Mouse (Mus musculus): ENCODE measurements around the gene Rexo1. TPM values are rescaled to one million over a fixed set of nuclear protein-coding genes. Genes with fewer than 3 reads are reported as not detected.
"Not testable (repeated sequence)": the region's sequence is repeated elsewhere in the genome, so short reads cannot be mapped to it uniquely, and the experiment has no call there.

The Rexo1 gene
- total RNA-seq (2021) = 57.4 and 63.5 TPM in 2 replicates
- long read RNA-seq, full-length matches to known transcripts = 1 of 30 reads
- long read RNA-seq, partial matches to known transcripts = 21 of 30 reads
- long read RNA-seq, other reads (novel, unspliced or antisense) = 8 of 30 reads

DNA sequence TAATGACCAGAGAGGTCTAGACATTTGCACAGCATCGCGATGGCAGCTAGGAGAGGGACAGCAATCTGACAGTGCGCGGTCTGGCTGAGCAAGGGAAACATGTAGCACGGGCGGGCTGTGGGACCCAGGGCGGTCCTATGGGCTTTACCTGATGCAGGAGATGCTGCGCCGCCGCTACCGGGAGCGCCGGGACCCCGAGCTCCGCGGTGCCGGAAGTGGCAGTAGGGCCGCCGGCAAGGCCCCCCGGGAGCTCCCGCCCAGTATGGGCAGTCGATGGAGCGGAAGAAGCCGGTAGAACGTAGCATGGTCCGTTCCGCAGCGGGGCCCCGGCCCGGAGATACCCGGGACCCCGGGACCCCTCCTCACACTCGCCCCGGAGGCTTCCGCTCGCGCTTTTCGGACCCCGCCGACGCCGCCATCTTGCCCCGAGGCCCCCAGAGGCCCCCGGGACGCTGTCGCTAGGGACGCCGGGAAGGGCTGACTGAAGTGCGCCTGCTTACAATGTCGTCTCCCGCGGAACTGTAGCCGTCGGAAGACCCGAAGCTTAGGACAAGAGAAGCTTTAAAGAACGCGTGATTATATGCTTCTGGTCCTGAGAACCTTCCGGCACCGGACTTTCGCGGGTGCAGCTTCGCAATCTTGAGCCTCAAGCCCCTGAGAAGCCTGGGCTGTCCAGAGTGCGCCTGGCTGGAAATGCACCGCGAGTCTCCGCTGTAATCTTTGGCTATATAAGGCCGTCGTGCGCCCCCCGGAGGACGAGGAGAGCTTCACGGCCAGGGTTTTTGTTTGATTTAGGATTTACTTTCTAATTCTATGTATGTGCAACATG, at the start of gene Rexo1:
Gene Rexo1, minus strand, starts transcription at position 445 of the 829 bp plus-strand sequence.
- peak; percentile 91 for DNase-seq

DNA sequence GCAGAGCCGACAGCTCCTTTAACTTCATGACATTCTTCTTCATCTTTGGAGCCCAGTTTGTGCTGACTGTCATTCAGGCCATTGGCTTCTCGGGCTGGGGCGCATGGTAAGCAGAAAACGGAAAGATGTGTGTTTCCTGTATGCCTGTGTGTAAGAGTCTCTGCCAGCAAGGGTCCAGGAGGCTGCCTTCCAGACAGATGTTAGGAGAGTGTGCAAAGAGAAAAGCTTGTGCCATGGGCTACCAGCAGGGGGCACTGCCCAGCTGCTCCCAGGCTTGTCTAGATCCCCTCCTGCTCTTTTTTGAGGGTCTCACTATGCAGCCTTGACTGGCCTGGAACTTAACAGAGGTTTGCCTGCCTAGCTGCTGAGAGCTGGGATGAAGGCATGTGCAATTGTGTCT, 49.7 kb upstream of the Rexo1 start:
- peak; percentile 62 for DNase-seq

DNA sequence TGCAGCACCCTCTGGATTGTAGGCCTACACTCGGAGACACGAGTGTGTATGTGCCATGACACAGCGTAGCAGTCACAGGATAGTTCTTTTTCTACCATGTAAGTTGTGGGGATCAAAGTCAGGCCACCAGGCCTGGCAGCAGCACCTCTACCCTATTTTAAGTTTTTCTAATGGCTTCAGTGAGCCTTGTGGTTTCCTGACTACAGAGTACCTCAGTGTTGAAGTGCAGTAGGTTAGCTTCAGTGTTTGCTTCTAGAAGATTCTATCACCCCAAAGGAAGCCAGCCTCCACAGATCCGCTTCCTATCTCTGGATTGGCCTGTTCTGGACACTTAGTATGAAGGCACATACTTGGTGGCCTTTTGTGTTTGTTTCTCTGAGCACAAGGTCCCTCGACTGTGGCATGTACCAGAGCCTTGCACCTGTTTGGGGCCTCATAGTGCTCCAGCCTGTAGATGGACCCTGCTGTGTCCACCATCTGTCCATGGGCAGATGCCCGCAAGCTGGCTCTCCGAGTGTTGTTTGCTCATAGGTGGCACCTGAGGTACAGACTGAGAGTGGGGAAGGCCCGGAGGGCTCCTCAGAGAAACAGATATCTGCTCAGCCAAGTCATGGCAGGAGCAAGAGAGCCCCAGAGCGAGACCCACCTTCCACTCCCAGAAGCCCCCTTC, 48.9 kb upstream of the Rexo1 start:
- no peak for DNase-seq

DNA sequence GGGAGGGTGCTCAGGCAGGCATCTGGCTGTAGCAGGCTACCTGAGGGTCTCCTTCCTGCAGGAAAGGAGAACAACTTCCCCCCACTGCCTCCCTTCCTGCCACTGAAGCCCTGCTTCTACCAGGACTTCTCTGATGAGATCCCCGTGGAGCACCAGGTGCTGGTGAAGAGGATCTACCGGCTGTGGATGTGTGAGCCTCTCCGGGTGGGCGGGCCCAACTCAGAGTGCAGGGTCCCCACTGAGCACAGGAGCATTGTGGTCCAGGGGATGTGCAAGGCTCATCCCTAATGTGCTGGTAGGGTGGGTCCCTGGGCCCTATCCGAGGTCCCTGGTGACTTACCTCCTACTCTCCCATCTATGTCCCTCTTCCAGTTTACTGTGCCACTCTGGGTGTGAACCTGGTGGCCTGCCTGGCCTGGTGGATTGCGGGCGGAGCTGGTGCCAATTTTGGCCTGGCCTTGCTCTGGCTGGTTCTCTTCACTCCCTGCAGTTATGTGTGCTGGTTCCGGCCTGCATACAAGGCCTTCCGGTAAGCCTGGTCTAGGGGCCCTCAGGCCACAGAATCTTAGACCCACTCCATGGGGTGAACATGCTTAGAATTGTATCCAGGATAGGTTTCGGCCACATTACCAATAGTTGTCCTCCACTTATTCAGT, 48.0 kb upstream of the Rexo1 start:
- no peak for DNase-seq

DNA sequence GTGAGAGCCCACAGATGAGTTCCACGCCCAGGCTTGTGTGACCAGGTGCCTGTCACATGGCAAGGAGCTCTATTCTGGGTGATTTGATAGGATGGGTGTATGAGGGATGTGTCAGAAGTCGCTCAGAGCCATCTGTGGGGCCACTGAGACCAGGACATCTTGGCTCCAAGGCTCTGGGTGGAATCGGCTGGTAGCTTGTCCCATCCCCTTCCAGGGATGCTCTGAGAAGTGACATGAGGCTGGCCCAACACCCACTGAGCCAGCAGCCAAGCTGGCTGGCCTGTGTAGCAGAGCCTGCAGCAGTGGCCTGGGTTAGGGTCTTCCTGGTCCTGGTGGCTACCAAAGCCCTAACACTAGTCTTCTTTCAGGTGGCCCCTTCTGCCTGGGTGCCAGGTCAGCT, 47.1 kb upstream of the Rexo1 start:
- no peak for DNase-seq

DNA sequence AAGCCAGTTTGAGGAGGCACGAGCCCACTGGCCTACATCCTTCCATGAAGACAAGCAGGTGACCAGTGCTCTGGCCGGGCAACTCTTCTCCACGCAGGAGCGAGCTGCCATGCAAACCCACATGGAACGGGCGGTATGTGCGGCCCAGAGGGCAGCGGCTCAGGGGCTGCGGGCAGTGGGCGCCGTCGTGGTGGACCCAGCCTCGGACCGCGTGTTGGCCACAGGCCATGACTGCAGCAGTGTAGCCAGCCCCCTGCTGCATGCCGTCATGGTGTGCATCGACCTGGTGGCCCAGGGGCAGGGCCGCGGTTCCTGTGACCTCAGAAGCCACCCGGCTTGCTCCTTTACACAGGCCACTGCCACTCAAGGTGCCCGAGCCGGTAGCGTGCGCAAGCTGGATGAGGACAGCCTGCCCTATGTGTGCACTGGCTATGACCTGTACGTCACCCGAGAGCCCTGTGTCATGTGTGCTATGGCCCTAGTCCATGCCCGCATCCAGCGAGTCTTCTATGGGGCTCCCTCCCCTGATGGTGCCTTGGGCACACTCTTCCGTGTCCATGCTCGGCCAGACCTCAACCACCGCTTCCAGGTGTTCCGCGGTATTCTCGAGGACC, 45.5 kb upstream of the Rexo1 start:
- no peak for DNase-seq

DNA sequence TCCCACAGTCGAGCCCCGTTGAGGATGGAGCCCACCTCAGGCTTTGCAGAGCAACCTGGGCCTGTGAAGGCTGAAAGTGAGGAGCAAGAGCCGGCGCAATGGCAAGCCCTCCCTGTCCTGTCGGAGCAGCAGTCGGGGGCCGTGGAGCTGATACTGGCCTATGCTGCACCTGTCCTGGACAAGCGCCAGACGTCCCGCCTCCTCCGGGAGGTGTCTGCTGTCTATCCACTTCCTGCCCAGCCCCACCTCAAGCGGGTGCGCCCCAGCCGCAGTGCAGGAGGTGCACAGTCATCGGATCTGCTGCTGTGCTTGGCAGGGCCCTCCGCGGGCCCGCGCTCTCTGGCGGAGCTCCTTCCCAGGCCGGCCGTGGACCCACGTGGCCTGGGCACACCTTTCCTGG, 44.9 kb upstream of the Rexo1 start:
- DNase-seq = no peak

DNA sequence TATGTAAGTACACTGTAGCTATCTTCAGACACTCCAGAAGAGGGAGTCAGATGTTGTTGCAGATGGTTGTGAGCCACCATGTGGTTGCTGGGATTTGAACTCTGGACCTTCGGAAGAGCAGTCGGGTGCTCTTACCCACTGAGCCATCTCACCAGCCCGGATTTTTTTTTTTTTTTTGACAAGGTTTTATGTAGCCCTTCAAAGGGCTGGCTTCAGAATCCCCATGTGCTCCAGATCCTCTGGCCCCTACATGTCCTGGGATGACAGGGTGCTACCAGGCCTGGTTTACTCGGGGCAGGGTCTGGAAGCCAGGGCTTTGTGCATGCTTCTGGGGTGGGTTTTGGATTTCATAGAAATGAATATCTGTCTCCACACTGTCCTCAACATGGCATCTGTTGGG, 44.4 kb upstream of the Rexo1 start, which contains the start of gene Gm49322:
Gene Gm49322, plus strand, starts transcription at position 301 of the 400 bp plus-strand sequence.
- DNase-seq = not testable (repeated sequence)

DNA sequence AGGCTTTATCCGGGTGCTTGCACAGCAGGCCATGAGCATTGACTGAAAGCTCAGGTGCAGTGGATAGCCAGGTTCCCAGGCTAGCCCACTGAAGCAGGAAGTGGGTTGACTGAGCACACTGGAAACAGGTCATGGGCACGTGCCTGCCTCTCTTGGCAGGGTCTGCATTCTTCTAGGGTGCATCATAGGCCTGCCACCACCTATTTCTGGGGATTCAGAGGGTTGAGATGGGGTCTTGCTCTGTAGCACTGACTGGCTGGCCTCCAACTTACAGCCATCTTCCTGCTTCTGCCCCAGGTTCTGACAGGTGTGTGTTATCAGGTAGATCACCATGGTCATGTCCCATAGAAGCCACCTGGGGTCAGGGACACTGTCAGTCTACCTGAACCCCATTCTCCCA, 43.6 kb upstream of the Rexo1 start:
- no peak for DNase-seq

DNA sequence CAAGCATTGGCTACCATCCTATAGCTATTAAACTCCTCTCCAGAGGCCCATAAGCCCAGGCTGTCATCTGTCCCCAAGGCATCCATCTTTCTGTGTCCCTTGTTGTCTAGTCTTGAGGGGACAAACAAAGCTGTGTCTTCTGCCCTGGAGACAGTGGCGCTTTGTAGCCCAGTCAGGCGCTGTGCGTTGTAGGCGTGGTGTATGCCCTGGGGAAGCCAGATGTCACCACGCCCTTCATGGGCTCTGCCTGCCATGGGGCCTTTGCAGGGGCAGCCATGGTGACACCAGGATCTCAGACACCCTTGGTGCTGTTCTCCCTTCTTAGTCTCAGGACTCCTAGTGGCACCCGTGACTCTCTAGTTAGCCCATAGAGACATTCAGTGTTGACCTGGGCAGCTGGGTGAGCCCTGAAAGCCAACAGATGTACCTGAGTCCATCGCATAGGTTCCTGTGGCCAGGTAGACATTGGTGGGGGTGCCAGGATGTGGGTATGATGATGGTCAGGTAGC, 42.7 kb upstream of the Rexo1 start:
- DNase-seq = no peak

DNA sequence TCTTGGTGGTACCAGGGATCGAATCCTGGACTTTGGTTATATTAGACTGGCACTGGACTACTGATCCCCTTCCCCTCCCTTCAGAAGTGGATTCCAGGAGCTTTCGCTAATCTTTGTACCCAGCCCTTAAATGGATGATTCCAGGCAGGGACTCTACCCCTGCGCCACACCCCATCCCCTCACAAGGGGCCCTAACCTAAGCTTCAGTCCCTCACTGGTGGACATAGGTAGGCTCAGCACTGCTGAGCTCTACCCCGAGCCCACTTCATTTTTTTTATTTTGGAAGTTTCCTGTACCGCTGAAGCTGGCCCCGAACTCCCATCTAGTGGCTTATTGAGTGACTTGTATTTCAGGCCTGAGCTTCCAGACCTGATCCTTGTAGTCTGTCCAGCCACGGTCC, 42.0 kb upstream of the Rexo1 start:
- no peak for DNase-seq

DNA sequence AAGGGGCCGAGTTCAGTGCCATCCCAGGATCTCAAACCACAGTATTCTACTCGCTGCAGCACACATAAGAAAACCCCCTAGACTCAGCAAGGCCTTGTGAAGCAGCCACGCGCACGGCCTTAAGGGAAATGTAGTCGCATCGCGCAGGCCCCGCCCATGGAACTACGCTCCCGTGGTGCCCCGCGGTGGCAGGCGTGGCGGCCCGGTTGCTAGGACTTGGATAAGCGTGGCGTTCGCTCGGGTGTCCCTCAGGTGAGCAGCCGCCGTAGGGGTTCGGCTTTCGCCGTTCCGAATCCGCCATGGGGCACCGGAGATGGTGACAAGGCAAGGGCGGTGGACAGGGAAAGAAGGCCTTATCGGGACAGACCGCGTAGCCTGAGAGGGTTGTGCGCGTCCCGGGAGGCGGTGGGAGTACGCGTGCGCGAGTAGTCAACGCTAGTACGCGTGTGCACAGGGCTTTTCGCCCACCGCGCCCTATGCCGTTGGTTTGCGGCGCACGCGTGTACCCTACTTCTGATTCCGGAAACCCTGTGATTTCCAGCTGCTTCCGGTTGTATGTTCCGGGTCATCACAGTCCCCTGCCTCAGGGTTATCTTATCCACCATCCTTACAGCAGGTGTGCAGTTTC, 41.5 kb upstream of the Rexo1 start, which contains the start of the genes Scamp4 and Adat3:
Gene Scamp4, plus strand, starts transcription at position 175 of the 628 bp plus-strand sequence.
Gene Adat3, plus strand, starts transcription at position 183 of the 628 bp plus-strand sequence.
- DNase-seq = peak; percentile 93

DNA sequence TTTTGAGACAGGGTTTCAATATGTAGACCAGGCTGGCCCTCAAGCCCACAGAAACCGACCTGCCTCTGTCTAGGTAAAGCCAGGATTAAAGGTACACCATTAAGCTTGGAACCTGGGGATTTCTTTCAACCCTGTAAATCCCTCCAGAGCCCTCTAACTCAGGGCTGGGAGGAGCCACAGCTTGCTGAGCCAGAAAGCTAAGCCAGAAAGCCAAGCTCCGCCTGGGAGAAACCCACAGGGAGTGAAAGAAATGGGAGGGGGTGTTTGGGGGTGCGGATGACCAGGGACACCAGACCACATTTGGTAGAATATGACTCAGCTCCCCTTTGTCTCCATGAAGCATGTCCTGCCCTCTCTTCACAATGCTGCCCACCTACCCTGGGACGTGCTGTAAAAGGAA, 35.0 kb upstream of the Rexo1 start:
- DNase-seq = no peak

DNA sequence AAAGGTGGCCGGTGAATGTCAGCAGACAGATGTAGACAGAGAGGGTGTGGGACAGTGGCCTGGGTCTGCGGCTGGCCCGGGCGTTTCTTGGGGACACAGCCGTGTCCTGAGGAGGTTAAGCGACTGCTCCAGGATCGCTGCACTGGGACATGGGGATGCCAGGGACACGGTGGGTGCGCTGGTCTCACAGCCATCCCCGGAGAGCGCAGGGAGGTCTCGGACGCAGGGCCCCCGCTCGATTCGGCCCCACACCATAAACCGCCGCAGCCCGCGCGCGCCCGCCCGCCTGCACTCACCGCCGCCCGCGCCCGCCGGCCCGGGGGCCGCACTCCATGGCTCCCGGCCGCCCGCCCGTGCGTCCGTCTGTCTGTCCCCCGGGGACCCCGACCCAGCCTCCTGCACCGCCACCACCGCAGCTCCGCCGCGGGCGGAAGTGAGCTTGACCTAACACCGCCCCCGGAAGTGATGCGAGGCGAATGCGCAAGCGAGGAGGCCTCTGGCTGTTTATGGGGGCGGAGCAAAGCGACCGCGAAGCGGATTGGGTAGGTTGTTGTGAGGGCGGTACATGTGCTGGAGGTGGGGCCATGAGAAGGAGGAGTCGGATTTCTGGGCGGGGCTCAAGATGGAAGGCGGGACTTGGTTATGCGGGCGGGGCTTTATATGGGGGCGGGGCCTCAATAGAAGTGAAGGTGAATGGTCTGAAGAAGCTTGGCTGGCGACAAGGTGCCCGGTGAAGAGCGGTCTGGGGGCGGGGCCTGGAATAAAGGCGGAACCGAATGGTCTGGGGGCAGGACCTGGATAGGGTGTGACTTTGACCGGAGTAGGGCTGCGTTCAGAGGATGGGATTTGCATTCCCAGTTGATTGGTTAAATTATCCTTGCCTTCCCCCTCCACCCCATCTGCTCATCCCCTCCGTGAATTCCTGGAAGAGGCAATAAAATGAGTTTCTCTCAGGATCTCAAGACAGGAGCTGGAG, 28.8 kb upstream of the Rexo1 start, which contains the start of gene Abhd17a:
Gene Abhd17a, minus strand, starts transcription at position 463 of the 976 bp plus-strand sequence.
- DNase-seq = peak; percentile 97

DNA sequence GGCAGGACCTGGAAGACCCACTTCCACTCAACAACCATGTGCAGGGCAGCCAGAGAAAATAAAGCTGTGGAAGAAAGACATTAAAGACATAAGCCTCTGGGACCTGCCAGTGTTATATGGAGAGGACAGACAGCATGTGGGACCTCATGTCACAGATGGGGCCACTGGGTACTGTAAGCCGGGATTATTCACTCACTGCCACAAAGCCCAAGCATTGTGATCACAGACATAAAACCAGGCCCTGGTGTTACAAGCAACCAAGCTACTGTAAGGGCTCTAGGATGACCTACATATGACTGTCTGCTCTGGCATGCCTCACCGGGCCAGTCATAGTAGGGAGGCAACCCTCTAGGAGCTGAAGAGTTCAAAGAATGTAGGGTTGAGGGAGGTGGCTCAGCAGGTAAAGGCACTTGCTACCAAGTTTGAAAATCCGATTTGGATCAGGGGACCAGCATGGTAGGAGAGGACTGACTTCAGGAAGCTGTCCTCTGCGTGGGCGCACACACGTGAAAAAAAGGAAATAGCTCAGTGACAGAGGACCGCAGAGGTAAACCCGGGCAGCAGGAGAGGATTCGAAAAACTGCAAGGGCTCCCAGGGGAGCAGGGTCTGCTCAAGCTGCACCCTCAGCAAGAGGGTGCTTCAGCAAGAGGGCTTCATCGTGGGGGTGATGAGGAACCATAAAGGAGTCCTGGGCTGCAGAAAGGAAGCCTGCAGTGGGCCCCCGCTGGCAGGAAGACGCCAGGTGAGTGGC, 27.9 kb upstream of the Rexo1 start:
- DNase-seq = no peak

DNA sequence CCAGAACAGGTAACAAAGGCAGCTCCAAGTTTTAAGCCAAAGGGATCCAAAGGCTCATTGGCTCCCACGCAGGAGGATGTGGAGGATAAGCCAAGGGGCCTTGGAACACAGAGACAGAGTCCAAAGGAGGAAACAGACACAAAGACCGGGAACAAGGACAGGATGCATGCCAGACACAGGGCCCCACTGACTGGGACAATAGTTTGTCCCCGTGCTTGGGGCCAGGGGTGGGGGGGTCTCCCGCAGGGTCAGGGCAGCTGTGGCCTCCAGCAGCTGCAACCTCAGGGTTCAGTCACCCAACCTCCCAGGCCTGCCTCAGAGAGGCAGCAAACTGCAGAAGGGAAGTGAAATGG, 25.9 kb upstream of the Rexo1 start:
- DNase-seq = no peak

DNA sequence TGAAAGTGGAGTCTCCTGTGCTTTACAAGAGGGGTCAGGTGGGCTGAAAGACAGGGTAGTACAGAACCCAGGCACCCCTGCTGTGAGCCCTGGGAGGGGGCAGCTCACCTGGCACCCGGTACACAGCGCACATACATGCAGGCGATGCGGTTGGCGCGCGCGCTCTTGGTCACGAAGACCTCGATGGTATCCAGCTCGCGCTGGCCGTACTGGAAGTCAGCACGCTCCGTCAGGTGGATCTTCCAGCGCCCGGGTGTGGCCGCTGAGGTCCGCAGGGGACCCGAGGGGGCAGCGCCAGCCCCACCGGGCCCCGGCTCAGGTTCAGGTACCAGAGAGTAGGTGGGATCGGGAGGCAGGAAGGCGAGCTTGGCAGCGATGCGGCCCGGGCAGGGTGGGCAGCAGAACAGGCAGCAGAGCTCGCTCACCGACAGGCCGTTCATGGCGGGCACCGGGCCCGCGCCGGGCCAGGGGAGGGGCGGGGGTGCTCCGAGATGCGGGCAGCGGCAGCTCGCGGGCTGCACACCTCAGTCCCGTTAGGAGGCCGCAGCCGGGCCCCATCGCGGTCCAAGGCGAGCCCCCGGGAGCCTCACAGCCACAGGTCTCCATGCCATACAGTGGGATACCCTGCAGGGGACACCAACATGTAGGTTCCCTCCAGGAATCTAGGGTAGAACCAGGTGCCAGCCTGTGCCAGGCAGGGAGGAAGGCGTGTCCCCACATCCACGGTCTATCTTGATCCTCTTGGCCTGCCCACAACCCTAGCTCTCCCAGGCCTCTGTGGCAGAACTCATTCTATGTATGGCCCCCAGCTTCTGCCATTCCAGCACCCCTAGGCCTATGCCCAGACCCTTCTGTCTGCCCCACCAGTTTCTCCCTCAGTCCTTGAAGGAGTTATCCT, 25.3 kb upstream of the Rexo1 start:
- DNase-seq = no peak

DNA sequence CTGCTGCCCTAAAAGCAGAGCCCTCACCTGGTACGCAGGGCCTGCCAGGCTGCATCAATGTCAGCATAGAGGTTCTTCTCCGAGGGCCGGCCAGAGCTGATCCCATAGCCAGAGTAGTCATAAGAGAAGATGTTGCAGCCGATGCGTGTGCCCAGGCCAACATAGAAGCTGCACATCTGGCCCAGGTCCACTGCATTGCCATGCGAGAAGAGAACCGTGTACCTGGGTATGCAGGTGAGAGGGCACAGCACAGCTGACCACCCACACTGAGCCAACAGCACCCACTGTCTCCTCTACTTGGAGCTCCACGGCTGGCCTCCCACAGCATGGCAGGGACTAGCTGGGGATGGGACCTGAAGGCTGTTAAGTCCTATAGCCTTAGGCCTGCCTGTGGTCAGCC, 24.2 kb upstream of the Rexo1 start:
- no peak for DNase-seq
